Mouse (Mus musculus): ENCODE measurements at regions not wholly inside any gene's neighbourhood (a gene's known extent, or its start where the extent isn't known, plus 50 kb on each side); places are given as distances from the start of the nearest gene placed in this dataset.

GRCm38 (mm10) chr2:158909086-158909485 is 114.5 kb downstream of the Dhx35 start:
- DNase-seq (ENCODE audit: low spot score): no peak

- DNase-seq (ENCODE audit: low spot score): no peak
Observed at GRCm38 (mm10) chr2:158910325-158910724, 115.7 kb downstream of the Dhx35 start.

- no peak for DNase-seq (ENCODE audit: low spot score)
Observed at GRCm38 (mm10) chr2:158911191-158911590, 116.6 kb downstream of the Dhx35 start.

GRCm38 (mm10) chr2:158912631-158913258 is 118.1 kb downstream of the Dhx35 start:
- peak; percentile 77 for DNase-seq (ENCODE audit: low spot score)

- no peak for DNase-seq (ENCODE audit: low spot score)
Observed at GRCm38 (mm10) chr2:158917398-158917797, 122.8 kb downstream of the Dhx35 start.

- no peak for DNase-seq (ENCODE audit: low spot score)
Observed at GRCm38 (mm10) chr2:158918312-158918711, 123.7 kb downstream of the Dhx35 start.

GRCm38 (mm10) chr2:158921342-158922255 is 127.0 kb downstream of the Dhx35 start:
- peak; percentile 17 for DNase-seq (ENCODE audit: low spot score)

GRCm38 (mm10) chr2:158922766-158923165 is 128.2 kb downstream of the Dhx35 start:
- peak; percentile 60 for DNase-seq (ENCODE audit: low spot score)

- DNase-seq (ENCODE audit: low spot score): no peak
Observed at GRCm38 (mm10) chr2:158929507-158929906, 134.9 kb downstream of the Dhx35 start.

GRCm38 (mm10) chr2:158937948-158938565 is 143.4 kb downstream of the Dhx35 start:
- no peak for DNase-seq (ENCODE audit: low spot score)

- DNase-seq (ENCODE audit: low spot score): peak; percentile 8
Observed at GRCm38 (mm10) chr2:158949418-158949817, 154.8 kb downstream of the Dhx35 start.

GRCm38 (mm10) chr2:158951061-158951460 is 156.5 kb downstream of the Dhx35 start:
- DNase-seq (ENCODE audit: low spot score): peak; percentile 66

- peak; percentile 3 for DNase-seq (ENCODE audit: low spot score)
Observed at GRCm38 (mm10) chr2:158956888-158957287, 162.3 kb downstream of the Dhx35 start.

- DNase-seq (ENCODE audit: low spot score): no peak
Observed at GRCm38 (mm10) chr2:158965003-158965665, 170.5 kb downstream of the Dhx35 start.

- no peak for DNase-seq (ENCODE audit: low spot score)
Observed at GRCm38 (mm10) chr2:158972178-158972577, 177.6 kb downstream of the Dhx35 start.

- peak; percentile 70 for DNase-seq (ENCODE audit: low spot score)
Observed at GRCm38 (mm10) chr2:158985529-158986148, 191.0 kb downstream of the Dhx35 start.

GRCm38 (mm10) chr2:159002481-159003186 is 208.0 kb downstream of the Dhx35 start:
- DNase-seq (ENCODE audit: low spot score): peak; percentile 66

- no peak for DNase-seq (ENCODE audit: low spot score)
Observed at GRCm38 (mm10) chr2:159003187-159003497, 208.5 kb downstream of the Dhx35 start.

GRCm38 (mm10) chr2:159004417-159004816 is 209.8 kb downstream of the Dhx35 start:
- no peak for DNase-seq (ENCODE audit: low spot score)

GRCm38 (mm10) chr2:159012725-159013124 is 218.1 kb downstream of the Dhx35 start:
- no peak for DNase-seq (ENCODE audit: low spot score)

GRCm38 (mm10) chr2:159014553-159014952 is 219.9 kb downstream of the Dhx35 start:
- no peak for DNase-seq (ENCODE audit: low spot score)

All from embryo, embryonic 10.5 days (tissue).